Mouse (Mus musculus): ENCODE results near the gene Ano4.

Ano4 gene

GRCm38 (mm10) chr10:88949649-88950296, 394.8 kb downstream of the Ano4 start:
- DNase-seq (ENCODE audit: low spot score), result no peak
